Mouse (Mus musculus) lung, adult 2 months (tissue): ENCODE measurements around the gene Dimt1.

Source experiments
- CTCF ChIP-seq: fragments of 200-500 bp; IDR thresholded peaks from 2 replicates; pipeline ENCODE4 v1.5.1; 2011; ENCODE audit warnings: mild to moderate bottlenecking, low read length, control low read depth; ENCODE audit not compliant: insufficient read depth
- POLR2A ChIP-seq: fragments of 200-500 bp; IDR thresholded peaks from 2 replicates; pipeline ENCODE4 v1.6.1; 2011; ENCODE audit warnings: low read depth, mild to moderate bottlenecking, control low read depth, low read length, borderline replicate concordance; ENCODE audit errors: extremely low read depth

GRCm38 (mm10) chr13:106935871-106936255 lies 11.1 kb upstream of the Dimt1 start:
- TF ChIP-seq CTCF = no peak
- no peak for TF ChIP-seq POLR2A
